Mouse (Mus musculus): ENCODE measurements around the gene Gcm1. TPM values are rescaled to one million over a fixed set of nuclear protein-coding genes. Genes with fewer than 3 reads are reported as not detected.

The Gcm1 gene
- not detected in 2 replicates for polyA plus RNA-seq (2015; fragmentation: Nextera tagmentation; extraction: Ambion mirVana)

DNA sequence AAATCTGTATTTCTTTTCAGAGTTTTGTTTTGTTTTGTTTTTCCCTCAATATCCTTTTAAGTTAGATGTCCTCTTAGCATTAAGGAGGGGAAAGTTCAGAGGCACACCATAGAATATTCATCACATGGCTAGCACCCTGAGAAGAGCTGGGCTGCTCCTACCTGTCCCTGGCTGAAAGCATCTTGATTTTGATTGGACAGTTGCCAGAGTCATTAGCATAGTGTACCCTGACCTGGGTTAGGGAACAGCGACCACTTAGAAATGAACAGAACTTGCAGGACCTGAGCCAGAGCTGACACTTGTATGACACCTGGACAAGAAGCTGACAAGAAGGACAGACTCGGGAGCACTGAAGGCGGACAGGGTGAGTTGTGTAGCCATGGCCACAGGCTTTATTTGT is at the start of gene Gcm1:
Gene Gcm1 (plus strand): TSS at position 248 of the 400 bp plus-strand sequence.
- H3K27ac ChIP-seq = no peak within 1 kb of the TSS
- no peak within 1 kb of the TSS for H3K9ac ChIP-seq
- no peak within 1 kb of the TSS for H3K4me2 ChIP-seq
- H3K4me3 ChIP-seq = no peak within 1 kb of the TSS
- ATAC-seq (replicated peaks) = no peak
- no peaks in the 10 kb centered on the region for H3K36me3 ChIP-seq (replicated peaks)
- no peaks in the 10 kb centered on the region for H3K9me3 ChIP-seq
- 59% methylated on average over 3 of the region's 3 CpGs for WGBS
- no peaks in the 10 kb centered on the region for H3K4me1 ChIP-seq
- no peaks in the 10 kb centered on the region for H3K27me3 ChIP-seq (replicated peaks)

GRCm38 (mm10) chr9:78003278-78003677 is 48.4 kb upstream of the Gcm1 start:
- Histone ChIP-seq H3K36me3 (replicated peaks) (no peaks in the 10 kb centered on the region), H3K4me2 (no peak overlapping the region), H3K9ac (no peak overlapping the region), H3K4me1 (no peaks in the 10 kb centered on the region), H3K27ac (no peak overlapping the region), H3K27me3 (replicated peaks) (no peaks in the 10 kb centered on the region), H3K9me3 (no peaks in the 10 kb centered on the region), H3K4me3 (no peak overlapping the region)
- WGBS = 84% methylated on average over 2 of the region's 2 CpGs
- no peak for ATAC-seq (replicated peaks)

DNA sequence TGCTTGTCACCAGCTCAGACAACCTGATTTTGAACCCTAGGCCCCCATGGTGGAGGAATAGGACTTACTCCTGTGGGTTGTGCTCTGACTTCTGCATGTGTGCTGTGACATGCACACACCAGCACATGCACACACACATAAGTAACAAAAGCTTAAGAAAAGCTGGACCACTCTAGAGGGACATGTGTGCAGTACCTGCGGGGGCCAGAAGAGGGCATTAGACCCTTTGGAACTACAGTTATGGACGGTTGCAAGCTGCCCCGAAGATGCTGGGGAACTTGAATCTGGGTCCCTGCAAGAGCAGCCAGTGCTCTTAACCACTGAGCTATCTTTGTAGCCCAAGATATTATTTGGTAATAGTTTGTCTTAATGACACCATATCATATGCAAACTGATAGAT is 46.2 kb upstream of the Gcm1 start:
- no peaks in the 10 kb centered on the region for H3K27me3 ChIP-seq (replicated peaks)
- 64% methylated on average over 3 of the region's 3 CpGs for WGBS
- H3K9me3 ChIP-seq = no peaks in the 10 kb centered on the region
- H3K4me1 ChIP-seq = no peaks in the 10 kb centered on the region
- ATAC-seq (replicated peaks) = no peak
- H3K27ac ChIP-seq = no peak overlapping the region
- H3K36me3 ChIP-seq (replicated peaks) = no peaks in the 10 kb centered on the region
- no peak overlapping the region for H3K9ac ChIP-seq
- H3K4me2 ChIP-seq = no peak overlapping the region
- H3K4me3 ChIP-seq = no peak overlapping the region

DNA sequence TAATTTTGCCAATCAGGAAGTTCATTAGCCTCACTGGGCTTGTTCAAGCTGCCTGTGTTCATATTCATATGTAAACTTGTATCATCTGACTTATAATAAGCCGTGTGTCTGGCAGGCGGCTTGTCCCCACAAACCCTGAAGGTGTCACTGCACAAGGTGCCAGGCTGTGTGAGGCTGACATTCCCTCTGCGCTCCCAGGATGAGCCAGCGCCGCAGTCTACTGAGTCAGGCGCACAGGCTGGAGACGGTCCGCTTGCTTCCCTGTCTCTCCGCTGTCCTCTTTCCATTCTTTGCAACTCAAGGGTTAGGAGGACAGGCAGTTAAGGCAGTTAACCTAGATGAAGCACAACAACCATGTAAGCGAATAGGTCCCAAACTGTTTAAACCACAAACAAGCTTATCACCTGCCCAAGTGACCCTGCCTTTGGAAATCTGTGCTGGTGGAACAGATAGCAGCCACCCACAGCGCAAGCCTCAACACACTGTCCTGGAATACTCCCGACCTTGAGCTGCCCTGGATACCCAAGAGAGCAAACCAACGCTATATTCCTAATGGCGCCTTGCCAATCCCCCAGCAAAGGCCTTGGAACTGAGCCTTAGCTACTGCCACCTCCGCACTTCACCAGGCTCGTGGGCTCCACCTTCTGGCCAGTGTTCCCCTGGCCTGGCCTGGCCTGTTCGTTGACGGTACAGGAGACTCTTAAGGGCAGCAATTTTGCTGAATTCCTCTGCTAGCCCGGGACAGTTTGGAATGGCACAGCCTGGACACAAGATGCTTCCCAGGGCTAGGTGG is 45.3 kb upstream of the Gcm1 start:
- H3K27ac ChIP-seq = no peak overlapping the region
- 60% methylated on average over 19 of the region's 19 CpGs for WGBS
- no peak overlapping the region for H3K4me3 ChIP-seq
- H3K4me2 ChIP-seq = no peak overlapping the region
- ATAC-seq (replicated peaks) = peak; percentile 69; the same call in 1 of the 2 replicates
- no peaks in the 10 kb centered on the region for H3K36me3 ChIP-seq (replicated peaks)
- no peaks in the 10 kb centered on the region for H3K27me3 ChIP-seq (replicated peaks)
- H3K4me1 ChIP-seq = no peaks in the 10 kb centered on the region
- no peak overlapping the region for H3K9ac ChIP-seq
- no peaks in the 10 kb centered on the region for H3K9me3 ChIP-seq

GRCm38 (mm10) chr9:78009382-78009781 is 42.3 kb upstream of the Gcm1 start:
- H3K4me3 ChIP-seq = no peak overlapping the region
- H3K9me3 ChIP-seq = no peaks in the 10 kb centered on the region
- H3K4me1 ChIP-seq = no peaks in the 10 kb centered on the region
- ATAC-seq (replicated peaks) = no peak
- H3K4me2 ChIP-seq = no peak overlapping the region
- WGBS = 93% methylated on average over 7 of the region's 7 CpGs
- H3K9ac ChIP-seq = no peak overlapping the region
- no peak overlapping the region for H3K27ac ChIP-seq
- H3K27me3 ChIP-seq (replicated peaks) = no peaks in the 10 kb centered on the region
- no peaks in the 10 kb centered on the region for H3K36me3 ChIP-seq (replicated peaks)

DNA sequence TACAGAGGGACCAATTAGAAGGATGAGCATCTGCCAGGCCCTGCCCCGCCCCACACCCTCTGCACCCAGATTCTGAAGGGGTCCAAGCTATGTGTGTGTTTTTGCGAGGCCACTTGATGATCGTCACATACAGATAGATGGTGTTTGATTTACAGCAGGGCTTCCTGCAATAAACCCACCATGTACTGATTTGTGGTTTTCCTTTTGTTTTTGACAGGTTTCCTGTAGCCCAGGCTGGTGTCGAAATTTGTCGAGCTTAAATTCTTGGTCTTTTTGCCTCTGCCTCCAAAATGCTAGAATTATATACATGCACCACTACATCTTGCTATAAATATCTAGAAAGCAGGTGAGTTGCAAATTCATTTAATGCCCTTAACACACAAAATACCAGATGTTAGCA is 41.5 kb upstream of the Gcm1 start:
- Histone ChIP-seq H3K4me2 (no peak overlapping the region), H3K27ac (no peak overlapping the region), H3K4me1 (no peaks in the 10 kb centered on the region), H3K9me3 (no peaks in the 10 kb centered on the region), H3K27me3 (replicated peaks) (no peaks in the 10 kb centered on the region), H3K9ac (no peak overlapping the region), H3K4me3 (no peak overlapping the region), H3K36me3 (replicated peaks) (no peaks in the 10 kb centered on the region)
- ATAC-seq (replicated peaks) = no peak
- 94% methylated on average over 5 of the region's 5 CpGs for WGBS

DNA sequence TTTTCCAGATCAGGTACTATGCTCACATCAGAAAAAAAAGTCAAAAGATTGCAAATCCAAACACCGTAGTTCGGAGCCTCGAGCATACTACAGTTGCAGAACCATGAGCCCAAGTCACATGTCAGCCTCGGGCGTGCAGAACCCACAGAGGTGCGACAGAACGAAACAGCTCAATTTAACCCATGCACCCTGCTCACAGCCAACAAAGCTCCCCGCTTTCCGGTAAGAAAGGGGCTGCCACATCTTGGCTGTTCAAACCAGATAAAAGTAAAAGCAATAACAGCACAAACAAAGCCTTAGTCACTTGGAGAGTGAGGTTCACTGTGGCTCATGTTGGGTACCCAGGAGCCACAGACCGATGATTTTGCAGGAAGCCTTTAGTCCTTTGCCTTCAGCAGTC is 41.0 kb upstream of the Gcm1 start:
- 76% methylated on average over 10 of the region's 10 CpGs for WGBS
- no peaks in the 10 kb centered on the region for H3K27me3 ChIP-seq (replicated peaks)
- H3K4me3 ChIP-seq = no peak overlapping the region
- H3K4me1 ChIP-seq = no peaks in the 10 kb centered on the region
- H3K36me3 ChIP-seq (replicated peaks) = no peaks in the 10 kb centered on the region
- H3K27ac ChIP-seq = no peak overlapping the region
- no peak for ATAC-seq (replicated peaks)
- no peak overlapping the region for H3K9ac ChIP-seq
- no peaks in the 10 kb centered on the region for H3K9me3 ChIP-seq
- no peak overlapping the region for H3K4me2 ChIP-seq

DNA sequence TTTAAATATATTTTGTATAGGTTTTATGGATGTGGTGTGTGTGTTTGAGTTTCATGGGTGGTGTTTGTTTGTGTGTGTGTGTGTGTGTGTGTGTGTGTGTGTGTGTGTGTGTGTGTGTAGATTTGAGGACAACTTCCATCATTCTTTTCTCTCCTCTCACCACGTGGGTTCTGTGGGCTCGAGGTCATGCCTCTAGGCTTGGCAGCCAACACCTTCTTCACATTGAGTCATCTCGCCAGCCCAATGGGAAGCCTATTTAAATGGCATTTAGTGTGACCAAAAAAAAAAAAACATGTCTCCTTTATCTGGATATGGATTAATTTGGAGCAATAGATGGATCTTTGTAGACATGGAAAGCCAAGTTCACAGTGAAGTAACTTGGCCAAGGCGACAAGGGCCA is 39.7 kb upstream of the Gcm1 start:
- H3K4me1 ChIP-seq = no peaks in the 10 kb centered on the region
- no peak overlapping the region for H3K4me2 ChIP-seq
- H3K27ac ChIP-seq = no peak overlapping the region
- no peak overlapping the region for H3K4me3 ChIP-seq
- no peak for ATAC-seq (replicated peaks)
- 91% methylated on average over 4 of the region's 4 CpGs for WGBS
- H3K27me3 ChIP-seq (replicated peaks) = no peaks in the 10 kb centered on the region
- H3K36me3 ChIP-seq (replicated peaks) = no peaks in the 10 kb centered on the region
- H3K9ac ChIP-seq = no peak overlapping the region
- no peaks in the 10 kb centered on the region for H3K9me3 ChIP-seq

- Histone ChIP-seq H3K9me3 (no peaks in the 10 kb centered on the region), H3K36me3 (replicated peaks) (no peaks in the 10 kb centered on the region), H3K4me2 (no peak overlapping the region), H3K27ac (no peak overlapping the region), H3K4me1 (no peaks in the 10 kb centered on the region), H3K27me3 (replicated peaks) (no peaks in the 10 kb centered on the region), H3K4me3 (no peak overlapping the region), H3K9ac (no peak overlapping the region)
- no peak for ATAC-seq (replicated peaks)
- WGBS = 88% methylated on average over 5 of the region's 5 CpGs
These were observed 39.0 kb upstream of the Gcm1 start for GRCm38 (mm10) chr9:78012681-78013080.

DNA sequence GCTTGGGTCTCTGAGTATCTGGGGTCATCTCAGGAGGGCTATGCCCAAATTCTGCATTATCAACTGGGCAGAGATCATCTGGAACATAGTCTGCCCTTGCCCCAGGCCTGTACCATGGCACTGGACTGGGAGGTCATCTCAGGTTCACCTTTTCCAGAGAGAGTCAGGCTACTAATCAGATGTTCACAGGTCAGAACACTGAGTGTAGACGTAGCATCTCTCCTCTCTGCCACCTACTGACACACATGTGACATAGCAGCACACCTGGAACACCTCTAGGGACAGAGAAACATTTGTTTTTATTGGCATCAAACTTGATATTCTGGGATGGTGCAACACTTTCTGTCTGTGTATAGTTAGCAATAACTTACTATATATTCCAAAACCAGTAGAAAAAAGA is 37.9 kb upstream of the Gcm1 start:
- 48% methylated on average over 1 of the region's 1 CpGs for WGBS
- Histone ChIP-seq H3K4me3 (no peak overlapping the region), H3K4me1 (no peaks in the 10 kb centered on the region), H3K27ac (no peak overlapping the region), H3K36me3 (replicated peaks) (no peaks in the 10 kb centered on the region), H3K27me3 (replicated peaks) (no peaks in the 10 kb centered on the region), H3K9me3 (no peaks in the 10 kb centered on the region), H3K9ac (no peak overlapping the region), H3K4me2 (no peak overlapping the region)
- 0 out of 2 replicates have a peak, but pooled peaks have one; percentile 55 for ATAC-seq (replicated peaks)

DNA sequence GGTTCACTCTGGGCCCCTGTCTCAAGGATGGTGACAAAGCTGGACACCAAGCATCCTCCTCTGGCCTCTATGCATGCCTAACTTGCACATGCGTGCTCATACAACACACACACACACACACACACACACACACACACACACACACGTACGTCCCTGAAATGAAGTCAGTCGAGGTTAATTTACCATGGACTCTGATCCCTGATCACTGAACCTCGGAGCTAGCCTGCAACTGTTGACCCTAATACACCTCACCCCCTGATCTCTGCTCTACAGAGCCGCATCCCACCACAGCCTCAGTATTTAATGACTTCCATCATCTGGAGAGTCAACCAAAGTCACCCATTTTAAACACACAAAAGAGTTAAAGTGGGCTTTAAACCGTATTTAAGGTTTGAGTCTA is 35.9 kb upstream of the Gcm1 start:
- Histone ChIP-seq H3K27me3 (replicated peaks) (no peaks in the 10 kb centered on the region), H3K4me2 (no peak overlapping the region), H3K4me3 (no peak overlapping the region), H3K4me1 (no peaks in the 10 kb centered on the region), H3K27ac (no peak overlapping the region), H3K9me3 (no peaks in the 10 kb centered on the region), H3K9ac (no peak overlapping the region), H3K36me3 (replicated peaks) (no peaks in the 10 kb centered on the region)
- 78% methylated on average over 7 of the region's 7 CpGs for WGBS
- no peak for ATAC-seq (replicated peaks)

DNA sequence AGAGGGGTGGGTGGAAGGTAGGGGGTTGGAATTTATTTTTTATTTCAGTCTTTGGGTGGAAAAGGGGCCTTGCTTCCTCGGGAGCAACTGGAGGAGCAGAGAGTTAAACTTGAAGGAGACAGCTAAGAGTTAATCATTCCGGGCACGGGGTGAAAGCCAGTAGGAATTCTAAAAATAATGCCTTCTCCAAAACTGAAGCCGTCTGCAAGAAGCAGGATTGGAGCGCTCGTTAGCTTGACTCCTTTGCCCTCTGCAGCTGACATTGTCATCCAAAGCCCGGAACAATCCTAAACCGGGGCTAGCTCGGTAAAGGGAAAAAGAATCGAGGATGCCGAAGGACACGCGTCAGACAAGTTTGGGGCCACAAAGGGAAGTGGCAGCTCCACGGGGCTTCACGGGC is 35.4 kb upstream of the Gcm1 start:
- 48% methylated on average over 15 of the region's 15 CpGs for WGBS
- no peaks in the 10 kb centered on the region for H3K27me3 ChIP-seq (replicated peaks)
- H3K27ac ChIP-seq = no peak overlapping the region
- no peaks in the 10 kb centered on the region for H3K9me3 ChIP-seq
- no peaks in the 10 kb centered on the region for H3K36me3 ChIP-seq (replicated peaks)
- H3K4me1 ChIP-seq = no peaks in the 10 kb centered on the region
- peak overlapping the region; percentile 33 for H3K4me2 ChIP-seq
- no peak overlapping the region for H3K4me3 ChIP-seq
- no peak for ATAC-seq (replicated peaks)
- no peak overlapping the region for H3K9ac ChIP-seq

DNA sequence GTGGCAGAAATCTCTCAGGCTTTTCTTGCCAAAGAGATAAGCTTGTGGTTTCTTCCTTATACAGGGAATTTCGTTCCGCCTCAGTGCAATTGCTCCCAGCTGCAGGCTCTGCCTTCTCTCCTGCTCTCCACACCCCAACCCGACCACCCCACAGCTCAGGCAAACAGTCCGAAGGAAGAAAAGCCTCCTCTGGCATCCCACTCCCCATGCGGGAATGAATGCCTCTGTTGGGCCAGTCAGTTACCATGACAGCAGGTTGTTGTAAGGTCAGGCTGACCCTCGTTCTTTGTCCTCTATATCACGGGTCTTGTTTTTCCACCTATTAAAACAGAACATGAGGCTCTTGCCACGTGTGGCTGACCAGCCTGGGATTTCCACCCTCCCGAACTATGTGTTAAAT is 30.5 kb upstream of the Gcm1 start:
- H3K9me3 ChIP-seq = no peaks in the 10 kb centered on the region
- no peaks in the 10 kb centered on the region for H3K27me3 ChIP-seq (replicated peaks)
- no peaks in the 10 kb centered on the region for H3K36me3 ChIP-seq (replicated peaks)
- no peak overlapping the region for H3K4me3 ChIP-seq
- 0 out of 2 replicates have a peak, but pooled peaks have one; percentile 49 for ATAC-seq (replicated peaks)
- WGBS = 8% methylated on average over 9 of the region's 9 CpGs
- H3K4me1 ChIP-seq = no peaks in the 10 kb centered on the region
- H3K9ac ChIP-seq = no peak overlapping the region
- no peak overlapping the region for H3K27ac ChIP-seq
- no peak overlapping the region for H3K4me2 ChIP-seq

Measured in midbrain, embryonic 15.5 days (tissue).